Mouse (Mus musculus): ENCODE data around the gene Crk. TPM values are rescaled to one million over a fixed set of nuclear protein-coding genes. Genes with fewer than 3 reads are reported as not detected.
A peak's percentile ranks its signal among the peaks of the same experiment; 100 is the strongest.

Gene Crk
- total and polyA plus RNA-seq, 2 experiments: 47.7 to 50.5 TPM

- H3K4me3 ChIP-seq (ENCODE audit: insufficient read depth, low read depth, low read length): no peak overlapping the region
- H3K27ac ChIP-seq (replicated peaks; ENCODE audit: insufficient read depth, low read depth, low read length): no peak overlapping the region
- DNase-seq (ENCODE audit: extremely low read depth, low read depth, low spot score): no peak
- peaks cover 9% of the 10 kb centered on the region for H3K79me2 ChIP-seq (ENCODE audit: control insufficient read depth, insufficient read depth, low read length)
- peaks cover 42% of the 10 kb centered on the region for H3K4me1 ChIP-seq (ENCODE audit: control insufficient read depth, insufficient read depth, low read length)
- H3K9ac ChIP-seq (ENCODE audit: low read depth, low read length): no peak overlapping the region
- H3K27me3 ChIP-seq (ENCODE audit: control insufficient read depth, insufficient read depth, low read length): no peaks in the 10 kb centered on the region
- TF ChIP-seq POLR2A (IDR thresholded peaks at IDR 0.05; ENCODE audit: extremely low read depth, insufficient read depth, low read length): no peak
- no peak for TF ChIP-seq CTCF (IDR thresholded peaks at IDR 0.05; ENCODE audit: low read depth, low read length)
- H3K36me3 ChIP-seq (ENCODE audit: control insufficient read depth, insufficient read depth, low read length): peaks cover 2% of the 10 kb centered on the region; the same call in 1 of the 2 replicates
Observed at GRCm38 (mm10) chr11:75657841-75658240, 21.2 kb upstream of the Crk start.

- Histone ChIP-seq H3K36me3 (ENCODE audit: control insufficient read depth, insufficient read depth, low read length) (peaks cover 4% of the 10 kb centered on the region; the same call in 1 of the 2 replicates), H3K79me2 (ENCODE audit: control insufficient read depth, insufficient read depth, low read length) (peaks cover 9% of the 10 kb centered on the region), H3K4me1 (ENCODE audit: control insufficient read depth, insufficient read depth, low read length) (peaks cover 41% of the 10 kb centered on the region), H3K4me3 (ENCODE audit: insufficient read depth, low read depth, low read length) (no peak overlapping the region), H3K27ac (replicated peaks; ENCODE audit: insufficient read depth, low read depth, low read length) (no peak overlapping the region), H3K9ac (ENCODE audit: low read depth, low read length) (no peak overlapping the region), H3K27me3 (ENCODE audit: control insufficient read depth, insufficient read depth, low read length) (no peaks in the 10 kb centered on the region)
- no peak for TF ChIP-seq CTCF (IDR thresholded peaks at IDR 0.05; ENCODE audit: low read depth, low read length)
- TF ChIP-seq POLR2A (IDR thresholded peaks at IDR 0.05; ENCODE audit: extremely low read depth, insufficient read depth, low read length): no peak
- DNase-seq (ENCODE audit: extremely low read depth, low read depth, low spot score): no peak
- 95% methylated on average over 13 of the region's 13 CpGs for WGBS
Observed at GRCm38 (mm10) chr11:75658311-75658710, 20.7 kb upstream of the Crk start.

GRCm38 (mm10) chr11:75658996-75659750, 19.9 kb upstream of the Crk start:
- Histone ChIP-seq H3K27ac (replicated peaks; ENCODE audit: insufficient read depth, low read depth, low read length) (0 out of 2 replicates have a peak overlapping the region, but pooled peaks have one; percentile 18), H3K4me1 (ENCODE audit: control insufficient read depth, insufficient read depth, low read length) (peaks cover 36% of the 10 kb centered on the region), H3K79me2 (ENCODE audit: control insufficient read depth, insufficient read depth, low read length) (peaks cover 9% of the 10 kb centered on the region), H3K9ac (ENCODE audit: low read depth, low read length) (peak overlapping the region; percentile 6; the same call in 1 of the 2 replicates), H3K36me3 (ENCODE audit: control insufficient read depth, insufficient read depth, low read length) (peaks cover 4% of the 10 kb centered on the region; the same call in 1 of the 2 replicates), H3K4me3 (ENCODE audit: insufficient read depth, low read depth, low read length) (no peak overlapping the region), H3K27me3 (ENCODE audit: control insufficient read depth, insufficient read depth, low read length) (no peaks in the 10 kb centered on the region)
- WGBS: 32% methylated on average over 14 of the region's 14 CpGs
- peak; percentile 76 for DNase-seq (ENCODE audit: extremely low read depth, low read depth, low spot score)
- no peak for TF ChIP-seq CTCF (IDR thresholded peaks at IDR 0.05; ENCODE audit: low read depth, low read length)

GRCm38 (mm10) chr11:75660081-75660590, 18.9 kb upstream of the Crk start:
- peaks cover 9% of the 10 kb centered on the region for H3K79me2 ChIP-seq (ENCODE audit: control insufficient read depth, insufficient read depth, low read length)
- H3K9ac ChIP-seq (ENCODE audit: low read depth, low read length): no peak overlapping the region
- H3K4me3 ChIP-seq (ENCODE audit: insufficient read depth, low read depth, low read length): no peak overlapping the region
- 60% methylated on average over 12 of the region's 12 CpGs for whole genome bisulfite sequencing
- TF ChIP-seq POLR2A (IDR thresholded peaks at IDR 0.05; ENCODE audit: extremely low read depth, insufficient read depth, low read length) (no peak), CTCF (IDR thresholded peaks at IDR 0.05; ENCODE audit: low read depth, low read length) (no peak)
- peaks cover 6% of the 10 kb centered on the region; the same call in 1 of the 2 replicates for H3K36me3 ChIP-seq (ENCODE audit: control insufficient read depth, insufficient read depth, low read length)
- no peaks in the 10 kb centered on the region for H3K27me3 ChIP-seq (ENCODE audit: control insufficient read depth, insufficient read depth, low read length)
- DNase-seq (ENCODE audit: extremely low read depth, low read depth, low spot score): peak; percentile 70
- H3K27ac ChIP-seq (replicated peaks; ENCODE audit: insufficient read depth, low read depth, low read length): no peak overlapping the region
- H3K4me1 ChIP-seq (ENCODE audit: control insufficient read depth, insufficient read depth, low read length): peaks cover 27% of the 10 kb centered on the region

- 42% methylated on average over 21 of the region's 21 CpGs for WGBS
- TF ChIP-seq POLR2A (IDR thresholded peaks at IDR 0.05; ENCODE audit: extremely low read depth, insufficient read depth, low read length): no peak
- TF ChIP-seq CTCF (IDR thresholded peaks at IDR 0.05; ENCODE audit: low read depth, low read length): no peak
- H3K36me3 ChIP-seq (ENCODE audit: control insufficient read depth, insufficient read depth, low read length): peaks cover 7% of the 10 kb centered on the region; the same call in 1 of the 2 replicates
- H3K27me3 ChIP-seq (ENCODE audit: control insufficient read depth, insufficient read depth, low read length): no peaks in the 10 kb centered on the region
- DNase-seq (ENCODE audit: extremely low read depth, low read depth, low spot score): peak; percentile 89
- H3K4me1 ChIP-seq (ENCODE audit: control insufficient read depth, insufficient read depth, low read length): peaks cover 25% of the 10 kb centered on the region
- H3K9ac ChIP-seq (ENCODE audit: low read depth, low read length): no peak overlapping the region
- peaks cover 6% of the 10 kb centered on the region for H3K79me2 ChIP-seq (ENCODE audit: control insufficient read depth, insufficient read depth, low read length)
- peak overlapping the region; percentile 20 for H3K27ac ChIP-seq (replicated peaks; ENCODE audit: insufficient read depth, low read depth, low read length)
- H3K4me3 ChIP-seq (ENCODE audit: insufficient read depth, low read depth, low read length): no peak overlapping the region
Observed at GRCm38 (mm10) chr11:75660941-75661800, 17.9 kb upstream of the Crk start.
